Mouse (Mus musculus) E14TG2a.4 (cell line): ENCODE measurements around the gene Ppp4r3a.

Experiments used
- H3K27me3 ChIP-seq: 2 replicates; pipeline ENCODE4 v1.6.1; 2014; ENCODE audit warnings: low read length, control low read depth; ENCODE audit not compliant: insufficient read depth
- H3K36me3 ChIP-seq: 2 replicates; pipeline ENCODE4 v1.6.1; 2014; ENCODE audit warnings: low read length, control low read depth; ENCODE audit not compliant: insufficient read depth
- H3K4me1 ChIP-seq: replicated peaks from 2 replicates; pipeline ENCODE4 v1.6.1; 2014; ENCODE audit warnings: low read depth, low read length, control low read depth
- H3K4me3 ChIP-seq: replicated peaks from 2 replicates; pipeline ENCODE4 v1.5.1; 2014; ENCODE audit warnings: mild to moderate bottlenecking, low read length
- H3K9me3 ChIP-seq: 2 replicates; pipeline ENCODE4 v1.6.1; 2014; ENCODE audit warnings: low read length, control low read depth
- CTCF ChIP-seq: conservative IDR thresholded peaks from 2 replicates; pipeline ENCODE4 v1.5.1; 2014; ENCODE audit warnings: low read length
- NANOG ChIP-seq: IDR thresholded peaks from 2 replicates; pipeline ENCODE4 v1.6.1; 2014; ENCODE audit warnings: borderline replicate concordance, low read length, mixed read lengths
- POU5F1 ChIP-seq: IDR thresholded peaks from 2 replicates; pipeline ENCODE4 v1.6.1; 2014; ENCODE audit warnings: low read length, borderline replicate concordance

Gene Ppp4r3a

GRCm38 (mm10) chr12:101025379-101025778 lies 58.1 kb downstream of the Ppp4r3a start:
- H3K4me3 ChIP-seq: peak overlapping the region; percentile 53
- no peaks in the 10 kb centered on the region for H3K9me3 ChIP-seq
- H3K27me3 ChIP-seq: no peaks in the 10 kb centered on the region; the same call in 1 of the 2 replicates
- peaks cover 48% of the 10 kb centered on the region for H3K36me3 ChIP-seq
- peaks cover 80% of the 10 kb centered on the region for H3K4me1 ChIP-seq
- TF ChIP-seq NANOG (no peak), POU5F1 (no peak), CTCF (no peak)

- TF ChIP-seq NANOG (no peak), POU5F1 (no peak), CTCF (no peak)
- Histone ChIP-seq H3K4me3 (peak overlapping the region; percentile 53; the same call in 1 of the 2 replicates), H3K36me3 (peaks cover 53% of the 10 kb centered on the region), H3K9me3 (no peaks in the 10 kb centered on the region), H3K4me1 (peaks cover 85% of the 10 kb centered on the region), H3K27me3 (no peaks in the 10 kb centered on the region; the same call in 1 of the 2 replicates)
Observed at GRCm38 (mm10) chr12:101024824-101025223, 58.7 kb downstream of the Ppp4r3a start.

- H3K4me3 ChIP-seq: no peak overlapping the region
- H3K27me3 ChIP-seq: no peaks in the 10 kb centered on the region; the same call in 1 of the 2 replicates
- TF ChIP-seq NANOG (no peak), POU5F1 (no peak), CTCF (no peak)
- H3K36me3 ChIP-seq: peaks cover 58% of the 10 kb centered on the region
- H3K4me1 ChIP-seq: peaks cover 100% of the 10 kb centered on the region
- H3K9me3 ChIP-seq: no peaks in the 10 kb centered on the region
Observed at GRCm38 (mm10) chr12:101023143-101023542, 60.4 kb downstream of the Ppp4r3a start.

- peaks cover 58% of the 10 kb centered on the region for H3K36me3 ChIP-seq
- TF ChIP-seq POU5F1 (no peak), NANOG (no peak)
- peaks cover 100% of the 10 kb centered on the region for H3K4me1 ChIP-seq
- H3K4me3 ChIP-seq: no peak overlapping the region
- no peaks in the 10 kb centered on the region for H3K27me3 ChIP-seq
- H3K9me3 ChIP-seq: no peaks in the 10 kb centered on the region
Observed at GRCm38 (mm10) chr12:101022353-101022752, 61.1 kb downstream of the Ppp4r3a start.

GRCm38 (mm10) chr12:101021484-101022226 lies 61.8 kb downstream of the Ppp4r3a start:
- Histone ChIP-seq H3K4me1 (peaks cover 100% of the 10 kb centered on the region), H3K9me3 (no peaks in the 10 kb centered on the region), H3K36me3 (peaks cover 58% of the 10 kb centered on the region), H3K27me3 (no peaks in the 10 kb centered on the region), H3K4me3 (no peak overlapping the region)
- TF ChIP-seq NANOG (no peak), POU5F1 (no peak), CTCF (no peak)

GRCm38 (mm10) chr12:101020210-101021015 lies 63.1 kb downstream of the Ppp4r3a start:
- Histone ChIP-seq H3K36me3 (peaks cover 45% of the 10 kb centered on the region), H3K4me3 (no peak overlapping the region), H3K9me3 (no peaks in the 10 kb centered on the region), H3K27me3 (no peaks in the 10 kb centered on the region), H3K4me1 (peaks cover 100% of the 10 kb centered on the region)
- no peak for TF ChIP-seq POU5F1
- no peak for TF ChIP-seq CTCF
- TF ChIP-seq NANOG: no peak

GRCm38 (mm10) chr12:101019443-101019842 lies 64.1 kb downstream of the Ppp4r3a start:
- Histone ChIP-seq H3K4me3 (no peak overlapping the region), H3K36me3 (peaks cover 41% of the 10 kb centered on the region), H3K27me3 (no peaks in the 10 kb centered on the region), H3K9me3 (no peaks in the 10 kb centered on the region), H3K4me1 (peaks cover 100% of the 10 kb centered on the region)
- TF ChIP-seq POU5F1: no peak

- Histone ChIP-seq H3K27me3 (no peaks in the 10 kb centered on the region), H3K4me1 (peaks cover 100% of the 10 kb centered on the region), H3K9me3 (no peaks in the 10 kb centered on the region), H3K4me3 (no peak overlapping the region), H3K36me3 (peaks cover 39% of the 10 kb centered on the region)
- TF ChIP-seq POU5F1: no peak
- no peak for TF ChIP-seq NANOG
Observed at GRCm38 (mm10) chr12:101019031-101019430, 64.5 kb downstream of the Ppp4r3a start.
